Mouse (Mus musculus): ENCODE data around the gene Hadhb. TPM values are rescaled to one million over a fixed set of nuclear protein-coding genes. Genes with fewer than 3 reads are reported as not detected.

Hadhb gene
- polyA plus RNA-seq, 1 experiment from 2014 or later: 88.9 TPM

- H3K4me1 ChIP-seq: peaks cover 9% of the 10 kb centered on the region
- H3K27me3 ChIP-seq: no peaks in the 10 kb centered on the region
- no peak overlapping the region for H3K27ac ChIP-seq
- H3K9ac ChIP-seq: no peak overlapping the region
- no peaks in the 10 kb centered on the region for H3K36me3 ChIP-seq (replicated peaks)
- no peak for ATAC-seq (ENCODE audit: low FRiP score)
- WGBS: 95% methylated on average over 6 of the region's 6 CpGs
- H3K4me3 ChIP-seq (replicated peaks): no peak overlapping the region
- H3K9me3 ChIP-seq: no peaks in the 10 kb centered on the region
- no peak overlapping the region for H3K4me2 ChIP-seq
Measured at GRCm38 (mm10) chr5:30159601-30160000, 4.6 kb downstream of the Hadhb start.

- ATAC-seq (ENCODE audit: low FRiP score): no peak
- WGBS: 93% methylated on average over 1 of the region's 1 CpGs
Measured at GRCm38 (mm10) chr5:30161836-30162235, 6.8 kb downstream of the Hadhb start.

GRCm38 (mm10) chr5:30162339-30162738 lies 7.3 kb downstream of the Hadhb start:
- no peaks in the 10 kb centered on the region for H3K27me3 ChIP-seq
- no peak overlapping the region for H3K27ac ChIP-seq
- no peak overlapping the region for H3K4me3 ChIP-seq (replicated peaks)
- no peak overlapping the region for H3K9ac ChIP-seq
- no peaks in the 10 kb centered on the region for H3K4me1 ChIP-seq
- 89% methylated on average over 6 of the region's 6 CpGs for WGBS
- H3K36me3 ChIP-seq (replicated peaks): peaks cover 3% of the 10 kb centered on the region; the same call in 1 of the 2 replicates
- no peak overlapping the region for H3K4me2 ChIP-seq
- no peaks in the 10 kb centered on the region for H3K9me3 ChIP-seq
- ATAC-seq (ENCODE audit: low FRiP score): no peak

More at GRCm38 (mm10) chr5:30161836-30162235, 6.8 kb downstream of the Hadhb start:
- H3K4me3 ChIP-seq (replicated peaks): no peak overlapping the region
- no peaks in the 10 kb centered on the region for H3K27me3 ChIP-seq
- peaks cover 2% of the 10 kb centered on the region; the same call in 1 of the 2 replicates for H3K36me3 ChIP-seq (replicated peaks)
- no peak overlapping the region for H3K9ac ChIP-seq
- no peaks in the 10 kb centered on the region for H3K4me1 ChIP-seq
- H3K9me3 ChIP-seq: no peaks in the 10 kb centered on the region
- no peak overlapping the region for H3K27ac ChIP-seq
- H3K4me2 ChIP-seq: no peak overlapping the region

- ATAC-seq (ENCODE audit: low FRiP score): no peak
- Histone ChIP-seq H3K27ac (no peak overlapping the region), H3K4me2 (no peak overlapping the region), H3K9ac (no peak overlapping the region), H3K9me3 (no peaks in the 10 kb centered on the region), H3K36me3 (replicated peaks) (peaks cover 22% of the 10 kb centered on the region), H3K4me3 (replicated peaks) (no peak overlapping the region), H3K4me1 (no peaks in the 10 kb centered on the region), H3K27me3 (no peaks in the 10 kb centered on the region)
- WGBS: 93% methylated on average over 5 of the region's 5 CpGs
Measured at GRCm38 (mm10) chr5:30165234-30165946, 10.3 kb downstream of the Hadhb start.

- Histone ChIP-seq H3K4me2 (no peak overlapping the region), H3K9me3 (no peaks in the 10 kb centered on the region), H3K9ac (no peak overlapping the region), H3K4me3 (replicated peaks) (no peak overlapping the region), H3K36me3 (replicated peaks) (peaks cover 53% of the 10 kb centered on the region), H3K27ac (no peak overlapping the region), H3K27me3 (no peaks in the 10 kb centered on the region), H3K4me1 (no peaks in the 10 kb centered on the region)
- ATAC-seq (ENCODE audit: low FRiP score): no peak
- 85% methylated on average over 5 of the region's 5 CpGs for WGBS
Measured at GRCm38 (mm10) chr5:30170303-30170940, 15.4 kb downstream of the Hadhb start.

- no peaks in the 10 kb centered on the region for H3K27me3 ChIP-seq
- peaks cover 66% of the 10 kb centered on the region for H3K36me3 ChIP-seq (replicated peaks)
- no peak overlapping the region for H3K27ac ChIP-seq
- no peak for ATAC-seq (ENCODE audit: low FRiP score)
- H3K4me2 ChIP-seq: no peak overlapping the region
- H3K4me3 ChIP-seq (replicated peaks): no peak overlapping the region
- H3K4me1 ChIP-seq: no peaks in the 10 kb centered on the region
- H3K9ac ChIP-seq: no peak overlapping the region
- no peaks in the 10 kb centered on the region for H3K9me3 ChIP-seq
Measured at GRCm38 (mm10) chr5:30172115-30172514, 17.1 kb downstream of the Hadhb start.

- H3K9me3 ChIP-seq: no peaks in the 10 kb centered on the region
- 48% methylated on average over 20 of the region's 20 CpGs for WGBS
Measured at GRCm38 (mm10) chr5:30172931-30173692, 18.1 kb downstream of the Hadhb start.

GRCm38 (mm10) chr5:30175811-30176210 lies 20.8 kb downstream of the Hadhb start:
- no peak overlapping the region for H3K4me3 ChIP-seq (replicated peaks)
- no peak overlapping the region for H3K4me2 ChIP-seq
- no peak for ATAC-seq (ENCODE audit: low FRiP score)
- peaks cover 61% of the 10 kb centered on the region for H3K36me3 ChIP-seq (replicated peaks)
- H3K9ac ChIP-seq: no peak overlapping the region
- 75% methylated on average over 4 of the region's 4 CpGs for WGBS
- H3K27me3 ChIP-seq: no peaks in the 10 kb centered on the region
- H3K4me1 ChIP-seq: no peaks in the 10 kb centered on the region
- H3K27ac ChIP-seq: no peak overlapping the region
- no peaks in the 10 kb centered on the region for H3K9me3 ChIP-seq

More at GRCm38 (mm10) chr5:30172931-30173692, 18.1 kb downstream of the Hadhb start:
- H3K36me3 ChIP-seq (replicated peaks): peaks cover 72% of the 10 kb centered on the region
- H3K4me2 ChIP-seq: no peak overlapping the region
- no peaks in the 10 kb centered on the region for H3K4me1 ChIP-seq
- H3K9ac ChIP-seq: no peak overlapping the region
- no peak for ATAC-seq (ENCODE audit: low FRiP score)
- H3K27me3 ChIP-seq: no peaks in the 10 kb centered on the region
- no peak overlapping the region for H3K27ac ChIP-seq
- H3K4me3 ChIP-seq (replicated peaks): no peak overlapping the region

GRCm38 (mm10) chr5:30187687-30188485 lies 32.8 kb downstream of the Hadhb start:
- WGBS: 95% methylated on average over 12 of the region's 12 CpGs
- Histone ChIP-seq H3K4me3 (replicated peaks) (no peak overlapping the region), H3K9ac (no peak overlapping the region), H3K36me3 (replicated peaks) (peaks cover 38% of the 10 kb centered on the region), H3K4me2 (no peak overlapping the region), H3K27me3 (no peaks in the 10 kb centered on the region), H3K9me3 (no peaks in the 10 kb centered on the region), H3K4me1 (no peaks in the 10 kb centered on the region), H3K27ac (no peak overlapping the region)
- ATAC-seq (ENCODE audit: low FRiP score): no peak

- peaks cover 15% of the 10 kb centered on the region for H3K36me3 ChIP-seq (replicated peaks)
- 78% methylated on average over 1 of the region's 1 CpGs for WGBS
- no peaks in the 10 kb centered on the region for H3K9me3 ChIP-seq
- no peak overlapping the region for H3K4me3 ChIP-seq (replicated peaks)
- no peaks in the 10 kb centered on the region for H3K4me1 ChIP-seq
- H3K9ac ChIP-seq: no peak overlapping the region
- ATAC-seq (ENCODE audit: low FRiP score): no peak
- H3K4me2 ChIP-seq: no peak overlapping the region
- no peaks in the 10 kb centered on the region for H3K27me3 ChIP-seq
- no peak overlapping the region for H3K27ac ChIP-seq
Measured at GRCm38 (mm10) chr5:30192452-30192851, 37.4 kb downstream of the Hadhb start.

GRCm38 (mm10) chr5:30195340-30195739 lies 40.3 kb downstream of the Hadhb start:
- Histone ChIP-seq H3K36me3 (replicated peaks) (no peaks in the 10 kb centered on the region), H3K27me3 (no peaks in the 10 kb centered on the region)
- no peak for ATAC-seq (ENCODE audit: low FRiP score)

GRCm38 (mm10) chr5:30198257-30198656 lies 43.2 kb downstream of the Hadhb start:
- Histone ChIP-seq H3K36me3 (replicated peaks) (no peaks in the 10 kb centered on the region), H3K27me3 (no peaks in the 10 kb centered on the region), H3K9me3 (no peaks in the 10 kb centered on the region), H3K4me2 (no peak overlapping the region), H3K4me1 (no peaks in the 10 kb centered on the region), H3K27ac (no peak overlapping the region), H3K9ac (no peak overlapping the region), H3K4me3 (replicated peaks) (no peak overlapping the region)
- ATAC-seq (ENCODE audit: low FRiP score): no peak
- 79% methylated on average over 7 of the region's 7 CpGs for whole genome bisulfite sequencing

More at GRCm38 (mm10) chr5:30195340-30195739, 40.3 kb downstream of the Hadhb start:
- Histone ChIP-seq H3K27ac (no peak overlapping the region), H3K4me1 (no peaks in the 10 kb centered on the region), H3K4me3 (replicated peaks) (no peak overlapping the region), H3K9me3 (no peaks in the 10 kb centered on the region), H3K9ac (no peak overlapping the region), H3K4me2 (no peak overlapping the region)
- 92% methylated on average over 5 of the region's 5 CpGs for WGBS
